In the genomic region with DNA sequence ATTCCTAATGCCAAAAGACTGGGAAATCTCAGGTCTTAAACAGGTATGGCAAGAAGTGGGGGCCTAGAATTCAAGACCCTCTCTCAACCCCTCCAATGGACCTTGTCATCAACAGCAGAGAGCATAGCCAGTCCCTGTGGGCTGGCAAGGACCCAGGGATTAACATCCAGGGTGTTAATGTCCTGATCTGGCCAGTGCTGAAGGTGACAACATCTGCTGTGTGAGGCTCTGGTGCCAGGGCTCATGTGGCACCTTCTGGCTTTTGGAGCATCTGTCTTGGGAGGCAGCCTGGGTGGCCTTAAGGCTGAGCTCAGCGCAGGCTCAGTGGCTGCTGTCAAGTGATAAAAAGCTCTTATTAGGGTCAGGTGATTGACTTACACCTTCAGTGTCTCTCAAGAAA, we compare ENCODE assay signal across 20 mouse cellular contexts.
"Had no signal": no experiment of that assay in that cellular context is flagged by ENCODE, and none has a peak within 500 bp of the region (broad histone marks: within the 10 kb centered on the region; RNA-seq: fewer than 3 reads in every experiment).

No protein-coding gene starts in this region.

- H3K27ac ChIP-seq: lung, embryonic 15.5 days; macrophage; midbrain, embryonic 12.5 days; neural tube, embryonic 12.5 days had no signal

- H3K9ac ChIP-seq: liver, postnatal 0 days; lung, embryonic 15.5 days; midbrain, embryonic 12.5 days; neural tube, embryonic 12.5 days had no signal

- H3K4me1 ChIP-seq: lung, embryonic 15.5 days; megakaryocyte, embryonic 14.5 days; midbrain, embryonic 12.5 days; neural tube, embryonic 12.5 days had no signal

- H3K27me3 ChIP-seq: lung, embryonic 15.5 days; neural tube, embryonic 12.5 days had no signal

- H3K9me3 ChIP-seq: lung, embryonic 15.5 days; midbrain, embryonic 12.5 days; neural tube, embryonic 12.5 days had no signal

- H3K36me3 ChIP-seq: lung, embryonic 15.5 days; midbrain, embryonic 12.5 days; neural tube, embryonic 12.5 days had no signal

- ATAC-seq: liver, postnatal 0 days; lung, postnatal 0 days; midbrain, embryonic 16.5 days had no signal

- H3K4me2 ChIP-seq: lung, embryonic 15.5 days; midbrain, embryonic 12.5 days; neural tube, embryonic 12.5 days had no signal

- H3K4me3 ChIP-seq: lung, embryonic 15.5 days; megakaryocyte, embryonic 14.5 days; midbrain, embryonic 12.5 days; neural tube, embryonic 12.5 days had no signal

- DNase-seq: liver, postnatal 0 days; lung, adult 2 months; lung, postnatal 14 days; lung, postnatal 36 days; midbrain, embryonic 14.5 days; retina, postnatal 1 day; right cerebral cortex, adult 18-20 months; right cerebral cortex, postnatal 25 days; right cerebral cortex, postnatal 4 days; spleen, adult 18-20 months; thymus, adult 18-20 months; thymus, postnatal 14 days; thymus, postnatal 36 days had no signal
